Mouse (Mus musculus) limb, embryonic 14.5 days (tissue): Measurements from ENCODE around the gene Selenoo. TPM values are rescaled to one million over a fixed set of nuclear protein-coding genes. Genes with fewer than 3 reads are reported as not detected.

ENCODE experiments used
- ATAC-seq: fragments of 200-750 bp; cut with Nextera tagmentation; 2 replicates; pipeline ENCODE4 v1.8.0; 2017; ENCODE audit warnings: low read depth, moderate number of reproducible peaks, moderate TSS enrichment; ENCODE audit not compliant: low FRiP score
- DNase-seq: peaks from one replicate; pipeline ENCODE4 v3.0.0-alpha.2; 2015; ENCODE audit warnings: low spot score
- H3K27ac ChIP-seq: fragments of 300-500 bp; sonication (generic); replicated peaks from 2 replicates; pipeline ENCODE4 v1.5.1; 2014; ENCODE audit warnings: low read depth, mild to moderate bottlenecking, low read length, moderate library complexity, mixed read lengths
- H3K27me3 ChIP-seq: fragments of 300-500 bp; sonication (generic); 2 replicates; pipeline ENCODE4 v1.6.1; 2014; ENCODE audit warnings: low read length, mixed read lengths; ENCODE audit not compliant: control insufficient read depth, insufficient read depth
- H3K36me3 ChIP-seq: fragments of 300-500 bp; sonication (generic); 2 replicates; pipeline ENCODE4 v1.6.1; 2014; ENCODE audit warnings: mild to moderate bottlenecking, low read length, moderate library complexity, mixed read lengths; ENCODE audit not compliant: control insufficient read depth, insufficient read depth
- H3K4me1 ChIP-seq: fragments of 300-500 bp; sonication (generic); 2 replicates; pipeline ENCODE4 v1.6.1; 2014; ENCODE audit warnings: antibody characterized with exemption, low read length, mixed read lengths; ENCODE audit not compliant: control insufficient read depth, insufficient read depth
- H3K4me2 ChIP-seq: fragments of 300-500 bp; sonication (generic); replicated peaks from 2 replicates; pipeline ENCODE4 v1.6.1; 2014; ENCODE audit warnings: low read depth, mild to moderate bottlenecking, low read length, moderate library complexity; ENCODE audit not compliant: severe bottlenecking
- H3K4me3 ChIP-seq: fragments of 300-500 bp; sonication (generic); replicated peaks from 2 replicates; pipeline ENCODE4 v1.5.1; 2014; ENCODE audit warnings: low read length
- H3K9ac ChIP-seq: fragments of 300-500 bp; sonication (generic); 2 replicates; pipeline ENCODE4 v1.6.1; 2014; ENCODE audit warnings: mild to moderate bottlenecking, low read depth, low read length, moderate library complexity; ENCODE audit not compliant: severe bottlenecking
- H3K9me3 ChIP-seq: fragments of 300-500 bp; sonication (generic); 2 replicates; pipeline ENCODE4 v1.6.1; 2016; ENCODE audit warnings: low read length; ENCODE audit not compliant: control insufficient read depth
- POLR2A ChIP-seq: fragments of 200-500 bp; IDR thresholded peaks from 2 replicates; pipeline ENCODE4 v1.8.0; 2012; ENCODE audit warnings: inconsistent platforms, mild to moderate bottlenecking, moderate library complexity, borderline replicate concordance; ENCODE audit not compliant: insufficient read depth, insufficient read length; ENCODE audit errors: extremely low read depth
- WGBS: fragments of 180-500 bp; shearing (Covaris S2); extraction: QIAGEN DNeasy Blood & Tissue Kit; methylation state at CpG from one replicate; pipeline ENCODE4 v1.1.7; 2014; 5-methylcytosine and 5-hydroxymethylcytosine counted together
- polyA plus RNA-seq, 2 experiments: library from polyadenylated mRNA; depleted of rRNA in 1 of 2; stranded (reverse) in 1 of 2; unstranded in 1 of 2; fragments of >200 nt; fragmentation: Nextera tagmentation in 1 of 2; extraction: Ambion mirVana in 1 of 2; gene quantifications; 2 replicates each; pipeline versions ENCODE4 v1.2.1 to v1.2.3; 2012 to 2014

Gene Selenoo
- polyA plus RNA-seq, 2 experiments: 20.6 to 32.7 TPM

GRCm38 (mm10) chr15:89127364-89127940, 38.6 kb downstream of the Selenoo start:
- Histone ChIP-seq H3K9ac (peak overlapping the region; percentile 65; the same call in 1 of the 2 replicates), H3K36me3 (no peaks in the 10 kb centered on the region; the same call in 1 of the 2 replicates), H3K27me3 (no peaks in the 10 kb centered on the region), H3K4me3 (peak overlapping the region; percentile 57), H3K4me1 (peaks cover 16% of the 10 kb centered on the region), H3K4me2 (peak overlapping the region; percentile 91), H3K27ac (no peak overlapping the region), H3K9me3 (no peaks in the 10 kb centered on the region)
- TF ChIP-seq POLR2A: no peak
- 85% methylated on average over 8 of the region's 8 CpGs for WGBS
- ATAC-seq (no peak), DNase-seq (no peak)

- H3K27ac ChIP-seq: peak within 1 kb of the TSS; percentile 53; the same call in 1 of the 2 replicates
- ATAC-seq: peak; percentile 88
- H3K9ac ChIP-seq: peak within 1 kb of the TSS; percentile 65
- H3K9me3 ChIP-seq: no peaks in the 10 kb centered on the region
- WGBS: 3% methylated on average over 36 of the region's 36 CpGs
- H3K4me2 ChIP-seq: peak within 1 kb of the TSS; percentile 91
- H3K4me1 ChIP-seq: peaks cover 14% of the 10 kb centered on the region
- TF ChIP-seq POLR2A: peak; percentile 70; the same call in 1 of the 2 replicates
- peak; percentile 82 for DNase-seq
- peak within 1 kb of the TSS; percentile 57 for H3K4me3 ChIP-seq
- no peaks in the 10 kb centered on the region for H3K27me3 ChIP-seq
- no peaks in the 10 kb centered on the region; the same call in 1 of the 2 replicates for H3K36me3 ChIP-seq
Observed at GRCm38 (mm10) chr15:89128382-89129350, 39.8 kb downstream of the Selenoo start, which contains the start of gene Hdac10. TSS of gene Hdac10 (minus strand) at chr15:89128700.

- Histone ChIP-seq H3K27ac (no peak overlapping the region), H3K9ac (no peak overlapping the region), H3K9me3 (no peaks in the 10 kb centered on the region), H3K4me3 (no peak overlapping the region), H3K27me3 (no peaks in the 10 kb centered on the region), H3K36me3 (no peaks in the 10 kb centered on the region), H3K4me2 (no peak overlapping the region), H3K4me1 (peaks cover 10% of the 10 kb centered on the region)
- no peak for TF ChIP-seq POLR2A
- no peak for ATAC-seq
- DNase-seq: no peak
Observed at GRCm38 (mm10) chr15:89130245-89130644, 41.4 kb downstream of the Selenoo start.

GRCm38 (mm10) chr15:89131316-89131715, 42.4 kb downstream of the Selenoo start:
- Histone ChIP-seq H3K27ac (no peak overlapping the region), H3K36me3 (no peaks in the 10 kb centered on the region), H3K4me1 (peaks cover 10% of the 10 kb centered on the region), H3K9ac (no peak overlapping the region), H3K9me3 (no peaks in the 10 kb centered on the region), H3K4me2 (no peak overlapping the region), H3K27me3 (no peaks in the 10 kb centered on the region), H3K4me3 (no peak overlapping the region)
- no peak for ATAC-seq
- no peak for DNase-seq
- 86% methylated on average over 3 of the region's 3 CpGs for WGBS
- no peak for TF ChIP-seq POLR2A

- Histone ChIP-seq H3K4me1 (peaks cover 10% of the 10 kb centered on the region; the same call in 1 of the 2 replicates), H3K4me2 (no peak overlapping the region), H3K9me3 (no peaks in the 10 kb centered on the region), H3K4me3 (no peak overlapping the region), H3K27me3 (peaks cover 16% of the 10 kb centered on the region), H3K27ac (no peak overlapping the region), H3K36me3 (no peaks in the 10 kb centered on the region), H3K9ac (no peak overlapping the region)
- no peak for DNase-seq
- 96% methylated on average over 5 of the region's 5 CpGs for WGBS
- TF ChIP-seq POLR2A: no peak
- no peak for ATAC-seq
Observed at GRCm38 (mm10) chr15:89136461-89137155, 47.7 kb downstream of the Selenoo start.
